Mouse (Mus musculus) CH12.LX (cell line): ENCODE measurements around the gene Gle1. TPM values are rescaled to one million over a fixed set of nuclear protein-coding genes. Genes with fewer than 3 reads are reported as not detected.
A peak's percentile ranks its signal among the peaks of the same experiment; 100 is the strongest.

Experiments
- DNase-seq: peaks from one replicate; pipeline ENCODE4 v3.0.0-alpha.2; 2013; ENCODE audit errors: extremely low read depth
- H3K27ac ChIP-seq: 2 replicates; pipeline ENCODE4 v1.5.1; 2012; ENCODE audit warnings: low read depth, mild to moderate bottlenecking, control low read depth, moderate library complexity; ENCODE audit not compliant: insufficient read depth
- H3K27me3 ChIP-seq: replicated peaks from 2 replicates; pipeline ENCODE3; 2012; ENCODE audit warnings: inconsistent platforms
- H3K36me3 ChIP-seq, 2 experiments: replicated peaks in 1 of 2; 2 replicates each; pipeline versions ENCODE3 to v1.6.1; 2012; ENCODE audit warnings: inconsistent platforms in 1 of 2, low read length in 1 of 2, mild to moderate bottlenecking in 1 of 2, mixed read lengths in 1 of 2, moderate library complexity in 1 of 2; ENCODE audit not compliant: control insufficient read depth in 1 of 2, insufficient read depth in 1 of 2
- H3K4me1 ChIP-seq, 2 experiments: 2 replicates each; pipeline ENCODE4 v1.6.1; 2012; ENCODE audit warnings: inconsistent platforms in 1 of 2, moderate library complexity in 1 of 2; ENCODE audit not compliant: insufficient read depth in 2 of 2, control insufficient read depth in 1 of 2
- H3K4me2 ChIP-seq: 2 replicates; pipeline ENCODE4 v1.6.1; 2012; ENCODE audit warnings: low read depth, mild to moderate bottlenecking, control low read depth; ENCODE audit not compliant: poor library complexity, insufficient read depth, severe bottlenecking
- H3K4me3 ChIP-seq, 3 experiments: fragments of 150-350 bp in 1 of 3; sonication (generic) in 1 of 3; replicated peaks in 1 of 3; 2 replicates each; pipeline versions ENCODE3 to v1.5.1; 2011 to 2012; ENCODE audit warnings: low read depth in 2 of 3, low read length in 2 of 3, mild to moderate bottlenecking in 2 of 3, moderate library complexity in 2 of 3, control low read depth in 1 of 3, improper control_type of control experiment in 1 of 3, inconsistent platforms in 1 of 3, mixed read lengths in 1 of 3; ENCODE audit not compliant: poor library complexity in 1 of 3
- H3K79me2 ChIP-seq: replicated peaks from 2 replicates; pipeline ENCODE4 v1.6.1; 2012; ENCODE audit warnings: mild to moderate bottlenecking, moderate library complexity; ENCODE audit not compliant: control insufficient read depth, poor library complexity, insufficient read depth, severe bottlenecking; ENCODE audit errors: extremely low read depth
- H3K9ac ChIP-seq: 2 replicates; pipeline ENCODE4 v1.6.1; 2012; ENCODE audit warnings: low read depth, mild to moderate bottlenecking, control low read depth, moderate library complexity; ENCODE audit not compliant: insufficient read depth
- H3K9me3 ChIP-seq: replicated peaks from 2 replicates; pipeline ENCODE3; 2012; ENCODE audit warnings: low read length, inconsistent platforms, mixed read lengths
- CTCF ChIP-seq, 2 experiments: IDR thresholded peaks in 1 of 2; conservative IDR thresholded peaks in 1 of 2; 2 replicates each; pipeline ENCODE4 v1.5.1; 2011 to 2012; ENCODE audit warnings: low read depth in 2 of 2, low read length in 2 of 2, improper control_type of control experiment in 1 of 2, inconsistent platforms in 1 of 2, mild to moderate bottlenecking in 1 of 2, moderate library complexity in 1 of 2
- E2F4 ChIP-seq: IDR thresholded peaks from 2 replicates; pipeline ENCODE4 v1.6.1; 2011; ENCODE audit warnings: low read depth, low read length, improper control_type of control experiment; ENCODE audit not compliant: insufficient replicate concordance
- HCFC1 ChIP-seq: IDR thresholded peaks from 2 replicates; pipeline ENCODE4 v1.6.1; 2012; ENCODE audit warnings: low read depth, mild to moderate bottlenecking, inconsistent platforms, low read length, improper control_type of control experiment
- JUN ChIP-seq: IDR thresholded peaks from 2 replicates; pipeline ENCODE4 v1.6.1; 2011; ENCODE audit warnings: low read depth, mild to moderate bottlenecking, low read length, improper control_type of control experiment, moderate library complexity; ENCODE audit not compliant: insufficient read depth
- KAT2A ChIP-seq: IDR thresholded peaks from 2 replicates; pipeline ENCODE4 v1.6.1; 2012; ENCODE audit warnings: low read length, improper control_type of control experiment, inconsistent platforms; ENCODE audit not compliant: insufficient replicate concordance
- MAFK ChIP-seq: IDR thresholded peaks from 2 replicates; pipeline ENCODE4 v1.6.1; 2011; ENCODE audit warnings: low read length, improper control_type of control experiment; ENCODE audit not compliant: insufficient replicate concordance
- MAZ ChIP-seq: IDR thresholded peaks from 2 replicates; pipeline ENCODE4 v1.6.1; 2012; ENCODE audit warnings: low read depth, mild to moderate bottlenecking, inconsistent platforms, low read length, improper control_type of control experiment, moderate library complexity
- MEF2A ChIP-seq: IDR thresholded peaks from 2 replicates; pipeline ENCODE4 v1.6.1; 2014; ENCODE audit warnings: low read depth, mild to moderate bottlenecking, inconsistent platforms, low read length, improper control_type of control experiment, borderline replicate concordance
- MYC ChIP-seq: IDR thresholded peaks from 2 replicates; pipeline ENCODE4 v1.6.1; 2011; ENCODE audit warnings: low read depth, mild to moderate bottlenecking, improper control_type of control experiment, low read length
- NELFE ChIP-seq: IDR thresholded peaks from 2 replicates; pipeline ENCODE4 v1.6.1; 2011; ENCODE audit warnings: low read depth, low read length, improper control_type of control experiment
- NRF1 ChIP-seq: IDR thresholded peaks from 2 replicates; pipeline ENCODE4 v1.6.1; 2014; ENCODE audit warnings: low read depth, mild to moderate bottlenecking, inconsistent platforms, low read length, improper control_type of control experiment, moderate library complexity
- PAX5 ChIP-seq: IDR thresholded peaks from 2 replicates; pipeline ENCODE4 v1.6.1; 2012; ENCODE audit warnings: low read length, inconsistent platforms, mixed read lengths
- SIN3A ChIP-seq: IDR thresholded peaks from 2 replicates; pipeline ENCODE4 v1.6.1; 2012; ENCODE audit warnings: low read length, improper control_type of control experiment, inconsistent platforms
- TBP ChIP-seq: conservative IDR thresholded peaks from 2 replicates; pipeline ENCODE4 v1.6.1; 2011; ENCODE audit warnings: low read depth, low read length, improper control_type of control experiment
- USF1 ChIP-seq: IDR thresholded peaks from 2 replicates; pipeline ENCODE4 v1.6.1; 2014; ENCODE audit warnings: low read depth, mild to moderate bottlenecking, inconsistent platforms, low read length, improper control_type of control experiment
- ZMIZ1 ChIP-seq: IDR thresholded peaks from 2 replicates; pipeline ENCODE4 v1.6.1; 2012; ENCODE audit warnings: low read depth, mild to moderate bottlenecking, inconsistent platforms, low read length, improper control_type of control experiment
- ZNF384 ChIP-seq: IDR thresholded peaks from 2 replicates; pipeline ENCODE4 v1.6.1; 2012; ENCODE audit warnings: low read depth, low read length, improper control_type of control experiment, inconsistent platforms
- dilution Hi-C: fragments of 300-500 bp; cut with MboI; formaldehyde crosslinking; loops from 2 replicates; pipeline ENCODE4 v1.14.3; 2020; ENCODE audit warnings: low sequenced_read_pairs; ENCODE audit not compliant: extremely low pct_unique_long_range_greater_than_20kb, extremely low pct_ligation_motif_present
- in situ Hi-C: fragments of 300-500 bp; cut with MboI; formaldehyde crosslinking; loops from 3 replicates; pipeline ENCODE4 v1.14.3; 2019; ENCODE audit warnings: low sequenced_read_pairs, low pct_ligation_motif_present, low pct_unique_long_range_greater_than_20kb, mixed read lengths
- polyA plus RNA-seq: library from polyadenylated mRNA; unstranded; fragments of >175 nt; gene quantifications from 2 replicates; pipeline ENCODE4 v1.2.1, GENCODE M21; 2012; ENCODE audit warnings: low read depth; ENCODE audit not compliant: insufficient read length
- total RNA-seq, 2 experiments: library from RNA; depleted of rRNA; stranded (reverse); fragments of 300-350 nt in 1 of 2; fragments of >200 nt in 1 of 2; gene quantifications; 2 replicates each; pipeline ENCODE4 v1.2.3; 2012 to 2014

Gene Gle1
- total and polyA plus RNA-seq, 3 experiments = 36.5 to 60.1 (median 38.0) TPM

DNA sequence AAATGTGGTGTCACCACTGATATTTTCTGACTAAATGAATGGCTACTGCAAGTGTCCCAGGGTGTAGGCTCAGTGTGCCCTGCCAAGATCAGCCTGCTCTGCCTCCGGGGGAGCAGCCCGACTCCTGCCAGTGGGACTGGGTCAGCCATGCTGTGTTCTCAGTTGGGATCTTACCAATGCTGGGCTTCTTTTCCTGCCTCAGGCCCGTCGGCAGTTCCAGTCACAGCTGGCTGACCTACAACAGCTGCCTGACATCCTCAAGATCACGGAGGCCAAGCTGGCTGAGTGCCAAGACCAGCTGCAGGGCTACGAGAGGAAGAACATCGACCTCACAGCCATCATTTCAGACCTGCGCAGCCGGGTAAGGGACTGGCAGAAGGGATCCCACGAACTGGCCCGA lies 13.2 kb upstream of the Gle1 start:
- dilution Hi-C loops = no loop called here
- no peak for TF ChIP-seq HCFC1
- no peak for TF ChIP-seq ZNF384
- TF ChIP-seq MAZ = no peak
- TF ChIP-seq NRF1 = no peak
- TF ChIP-seq SIN3A = no peak
- no peak for TF ChIP-seq CTCF (conservative IDR thresholded peaks at IDR 0.05 in 1 of 2, IDR thresholded peaks at IDR 0.05 in 1 of 2; ENCODE audit: low read depth in 2 of 2, low read length in 2 of 2)
- Histone ChIP-seq H3K36me3 (peaks cover 70 to 89% of the 10 kb centered on the region in 2 experiments), H3K27ac (0 out of 2 replicates have a peak overlapping the region, but pooled peaks have one; percentile 2), H3K79me2 (no peaks in the 10 kb centered on the region), H3K9me3 (no peaks in the 10 kb centered on the region), H3K4me3 (no peak overlapping the region), H3K27me3 (no peaks in the 10 kb centered on the region), H3K9ac (no peak overlapping the region), H3K4me2 (no peak overlapping the region), H3K4me1 (peaks cover 4 to 15% of the 10 kb centered on the region in 2 experiments; a peak in 2 of 4 replicates)
- peak; percentile 47 for DNase-seq
- in situ Hi-C loops = loop anchor here (10.0 kb wide), 1 partner anchor 157 kb away; no protein-coding TSS in a partner anchor

DNA sequence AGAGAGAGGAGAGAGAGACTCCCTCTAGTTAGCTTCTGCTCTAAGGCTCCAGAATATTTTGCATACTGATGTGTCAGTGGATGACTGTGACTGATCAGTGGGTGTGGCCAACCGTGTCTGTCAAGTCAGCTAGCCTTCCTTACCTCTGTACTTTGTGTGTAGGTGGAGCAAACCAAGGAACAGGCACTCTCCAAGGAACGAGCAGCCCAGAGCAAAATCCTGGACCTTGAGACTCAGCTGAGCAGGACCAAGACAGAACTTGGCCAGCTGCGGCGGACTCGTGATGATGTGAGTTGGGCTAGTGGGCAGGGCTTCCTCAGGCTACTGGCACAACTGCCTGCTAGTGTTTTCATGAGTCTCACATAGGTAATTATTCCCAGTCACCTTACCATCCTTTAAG lies 8.7 kb upstream of the Gle1 start:
- Histone ChIP-seq H3K79me2 (no peaks in the 10 kb centered on the region), H3K4me3 (no peak overlapping the region), H3K4me1 (peaks cover 4 to 7% of the 10 kb centered on the region in 2 experiments; a peak in 2 of 4 replicates), H3K9me3 (no peaks in the 10 kb centered on the region), H3K27me3 (no peaks in the 10 kb centered on the region), H3K36me3 (peaks cover 71 to 91% of the 10 kb centered on the region in 2 experiments), H3K27ac (no peak overlapping the region), H3K4me2 (no peak overlapping the region), H3K9ac (no peak overlapping the region)
- in situ Hi-C loops = loop anchor here (10.0 kb wide), 1 partner anchor 162 kb away; no protein-coding TSS in a partner anchor
- dilution Hi-C loops = no loop called here
- TF ChIP-seq HCFC1 (no peak), USF1 (no peak), E2F4 (no peak), JUN (no peak), TBP (no peak), MYC (no peak), KAT2A (no peak), PAX5 (no peak), MEF2A (no peak), NELFE (no peak), MAZ (no peak), ZMIZ1 (no peak), MAFK (no peak)
- no peak for DNase-seq
